Mouse (Mus musculus) liver, adult 2 months (tissue): ENCODE data around the gene Ssh3.

ENCODE experiments used
- CTCF ChIP-seq: fragments of 200-500 bp; IDR thresholded peaks from 2 replicates; pipeline ENCODE4 v1.5.1; 2011; ENCODE audit warnings: low read depth, low read length, control low read depth
- POLR2A ChIP-seq: fragments of 200-500 bp; IDR thresholded peaks from 2 replicates; pipeline ENCODE4 v1.6.1; 2011; ENCODE audit warnings: low read length, control low read depth; ENCODE audit not compliant: insufficient read depth; ENCODE audit errors: extremely low read depth

GRCm38 (mm10) chr19:4254230-4254629, 14.8 kb downstream of the Ssh3 start:
- no peak for TF ChIP-seq CTCF
- no peak for TF ChIP-seq POLR2A
